Mouse (Mus musculus): ENCODE measurements around the gene Gm12253. TPM values are rescaled to one million over a fixed set of nuclear protein-coding genes. Genes with fewer than 3 reads are reported as not detected.

Gene Gm12253
- total RNA-seq (2014; fragmentation: Nextera tagmentation) (not detected in 2 replicates), total RNA-seq (2017) (not detected in 2 replicates)

- ATAC-seq (replicated peaks; ENCODE audit: low FRiP score, low TSS enrichment, poor library complexity, severe bottlenecking) = no peak
Measured at GRCm38 (mm10) chr11:58432259-58432658, at the start of gene Gm12253. Gene Gm12253, plus strand, starts transcription at chr11:58432559.

DNA sequence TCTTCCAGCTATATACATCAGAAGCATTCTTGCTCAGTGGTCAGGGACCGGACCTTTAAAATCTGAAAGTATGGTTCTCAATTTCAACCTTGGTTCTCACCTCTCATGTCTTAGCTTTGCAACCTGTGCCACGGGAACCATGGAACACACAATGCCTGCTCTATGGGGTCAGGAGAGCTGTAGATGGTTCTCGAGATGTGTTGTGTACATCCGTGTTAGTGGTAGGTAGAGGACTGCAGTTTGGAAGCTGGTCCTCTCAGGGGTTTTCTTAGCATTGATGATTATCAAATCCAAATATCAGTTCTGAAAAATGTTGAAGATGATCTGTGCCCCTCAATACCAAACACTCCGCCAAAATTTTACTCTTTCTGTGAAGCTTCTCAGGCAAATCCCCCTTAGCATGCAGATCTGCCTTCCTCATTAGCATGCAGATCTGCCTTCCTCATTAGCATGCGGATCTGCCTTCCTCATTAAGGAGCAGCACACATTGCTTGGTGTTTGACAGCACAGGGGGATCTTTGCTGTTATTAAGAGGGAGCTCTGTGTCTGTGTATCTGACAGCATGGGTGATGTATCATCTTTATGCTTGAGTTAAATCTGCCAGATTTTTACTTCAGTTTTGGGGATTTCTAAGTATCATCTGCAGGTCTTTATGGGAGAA, 32.2 kb upstream of the Gm12253 start:
- ATAC-seq (replicated peaks; ENCODE audit: low FRiP score, low TSS enrichment, poor library complexity, severe bottlenecking) = no peak

DNA sequence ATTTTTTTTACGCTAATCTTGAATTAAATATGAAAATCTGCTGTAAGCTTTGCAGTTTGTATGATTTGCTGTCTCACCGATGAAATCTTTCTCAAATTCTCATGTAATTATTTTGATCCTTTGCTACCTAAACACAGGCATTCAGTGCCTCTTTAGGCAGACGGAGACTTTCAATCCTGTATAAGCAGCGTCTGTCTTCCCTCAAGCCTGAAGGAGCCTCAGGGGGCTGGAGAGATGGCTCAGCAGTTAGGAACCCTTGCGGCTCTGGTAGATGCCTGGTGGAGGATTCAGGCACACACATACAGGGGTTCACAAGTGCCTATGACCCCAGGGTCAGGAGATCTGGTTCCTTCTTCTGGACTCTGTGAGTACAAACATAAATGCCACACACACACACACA, 31.7 kb upstream of the Gm12253 start:
- no peak for ATAC-seq (replicated peaks; ENCODE audit: low FRiP score, low TSS enrichment, poor library complexity, severe bottlenecking)

DNA sequence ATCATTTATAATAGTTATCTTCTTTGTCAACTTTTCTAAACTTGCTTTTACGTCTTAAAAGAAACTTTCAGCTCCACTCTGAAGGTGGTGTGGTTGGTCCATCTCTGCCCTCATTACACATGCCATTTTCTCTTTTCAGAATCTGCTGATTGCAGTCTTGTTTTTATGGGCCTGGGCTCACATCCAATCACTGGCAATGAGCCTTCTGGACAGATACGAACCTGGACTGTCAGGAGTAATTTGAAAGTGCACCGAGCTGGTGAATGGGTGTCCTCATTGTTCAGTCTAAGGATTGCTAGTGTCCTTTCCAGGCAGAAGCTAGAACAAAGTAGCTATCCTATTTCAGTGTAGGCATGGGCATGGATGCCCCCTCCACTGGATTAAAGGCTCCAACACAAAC, 24.3 kb upstream of the Gm12253 start:
- no peak for ATAC-seq (replicated peaks; ENCODE audit: low FRiP score, low TSS enrichment, poor library complexity, severe bottlenecking)

- ATAC-seq (replicated peaks; ENCODE audit: low FRiP score, low TSS enrichment, poor library complexity, severe bottlenecking) = no peak
Measured at GRCm38 (mm10) chr11:58418336-58418735, 14.0 kb upstream of the Gm12253 start.

GRCm38 (mm10) chr11:58420815-58421214, 11.5 kb upstream of the Gm12253 start, which contains the start of gene 1810065E05Rik:
Gene 1810065E05Rik, plus strand, starts transcription at chr11:58421111.
- no peak for ATAC-seq (replicated peaks; ENCODE audit: low FRiP score, low TSS enrichment, poor library complexity, severe bottlenecking)

DNA sequence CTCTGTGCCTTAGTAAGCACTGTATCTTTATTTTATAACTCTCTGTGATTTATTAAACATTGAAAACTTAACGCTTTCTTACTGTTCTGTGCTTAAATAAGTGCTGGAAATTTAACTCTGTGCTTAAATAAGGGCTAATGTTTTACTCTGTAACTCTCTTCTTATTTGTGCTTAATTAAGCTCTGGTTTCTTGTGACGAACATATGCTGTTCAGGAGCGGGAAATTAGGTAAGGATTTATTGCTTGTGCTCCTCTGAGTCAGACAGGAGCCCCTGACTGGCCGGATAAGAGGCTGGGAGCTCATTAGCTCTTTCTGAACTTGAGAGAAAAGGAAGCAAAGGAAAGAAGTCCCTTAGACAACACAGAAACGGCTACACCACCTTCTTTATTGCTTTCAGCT, 5.5 kb downstream of the Gm12253 start:
- no peak for ATAC-seq (replicated peaks; ENCODE audit: low FRiP score, low TSS enrichment, poor library complexity, severe bottlenecking)

GRCm38 (mm10) chr11:58452759-58453158, 20.4 kb downstream of the Gm12253 start, which contains the start of gene Lypd9:
Gene Lypd9, minus strand, starts transcription at chr11:58452923.
- no peak for ATAC-seq (replicated peaks; ENCODE audit: low FRiP score, low TSS enrichment, poor library complexity, severe bottlenecking)

DNA sequence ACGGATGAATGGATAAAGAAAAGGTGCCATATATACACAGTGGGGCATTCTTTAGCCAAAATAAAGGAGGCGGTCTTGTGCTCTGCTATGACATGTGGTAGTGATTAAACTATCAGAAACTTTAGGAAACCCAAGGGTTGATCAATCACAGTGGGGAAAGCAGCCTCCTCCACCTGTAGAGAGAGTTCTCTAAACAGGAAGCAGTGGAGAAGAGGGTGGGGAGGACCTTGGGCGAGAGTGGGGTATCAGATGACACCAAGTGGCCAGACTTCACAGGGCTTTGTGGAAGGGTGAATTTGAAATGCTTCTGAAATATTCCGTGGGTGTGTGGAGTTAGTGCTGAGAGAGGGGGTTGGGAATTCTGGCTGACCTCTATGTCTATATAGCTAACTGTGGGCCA, 21.2 kb downstream of the Gm12253 start:
- ATAC-seq (replicated peaks; ENCODE audit: low FRiP score, low TSS enrichment, poor library complexity, severe bottlenecking) = no peak

GRCm38 (mm10) chr11:58462170-58462569, 29.8 kb downstream of the Gm12253 start, which contains the start of gene Olfr30:
Gene Olfr30, minus strand, starts transcription at chr11:58462270.
- no peak for ATAC-seq (replicated peaks; ENCODE audit: low FRiP score, low TSS enrichment, poor library complexity, severe bottlenecking)

Other genes starting within 250 kb of the Gm12253 start
- gene Igtp, start 233.0 kb upstream of the Gm12253 start, total RNA-seq (2014; fragmentation: Nextera tagmentation) = 12.8 and 15.3 TPM in 2 replicates
- 11.5 and 12.3 TPM in 2 replicates for gene Igtp, start 233.0 kb upstream of the Gm12253 start, total RNA-seq (2017)
- gene Irgm2, start 232.9 kb upstream of the Gm12253 start, total RNA-seq (2014; fragmentation: Nextera tagmentation) = 1.2 and 6.1 TPM in 2 replicates
- gene Irgm2, start 232.9 kb upstream of the Gm12253 start, total RNA-seq (2017) = 2.9 and 3.7 TPM in 2 replicates
- gene 4930438A08Rik, start 157.8 kb upstream of the Gm12253 start, total RNA-seq (2014; fragmentation: Nextera tagmentation) = 2.3 TPM in 1 of 2 replicates, not detected in the other
- 0.19 TPM in 1 of 2 replicates, not detected in the other for gene 4930438A08Rik, start 157.8 kb upstream of the Gm12253 start, total RNA-seq (2017)
- 34.0 and 66.1 TPM in 2 replicates for gene Zfp692, start 125.5 kb upstream of the Gm12253 start, total RNA-seq (2014; fragmentation: Nextera tagmentation)
- gene Zfp692, start 125.5 kb upstream of the Gm12253 start, total RNA-seq (2017) = 25.0 and 26.7 TPM in 2 replicates
- 60.9 and 65.9 TPM in 2 replicates for gene Zfp672, start 102.2 kb upstream of the Gm12253 start, total RNA-seq (2014; fragmentation: Nextera tagmentation)
- 28.5 and 30.9 TPM in 2 replicates for gene Zfp672, start 102.2 kb upstream of the Gm12253 start, total RNA-seq (2017)
- 12.8 and 13.8 TPM in 2 replicates for gene Sh3bp5l, start 101.8 kb upstream of the Gm12253 start, total RNA-seq (2014; fragmentation: Nextera tagmentation)
- gene Sh3bp5l, start 101.8 kb upstream of the Gm12253 start, total RNA-seq (2017) = 10.4 and 20.9 TPM in 2 replicates
- not detected in 2 replicates for gene Lypd8, start 53.5 kb upstream of the Gm12253 start, total RNA-seq (2014; fragmentation: Nextera tagmentation)
- not detected in 2 replicates for gene Lypd8, start 53.5 kb upstream of the Gm12253 start, total RNA-seq (2017)
- not detected in 2 replicates for gene 1810065E05Rik, start 11.4 kb upstream of the Gm12253 start, total RNA-seq (2014; fragmentation: Nextera tagmentation)
- gene 1810065E05Rik, start 11.4 kb upstream of the Gm12253 start, total RNA-seq (2017) = not detected in 2 replicates
- not detected in 2 replicates for gene Lypd9, start 20.4 kb downstream of the Gm12253 start, total RNA-seq (2014; fragmentation: Nextera tagmentation)
- gene Lypd9, start 20.4 kb downstream of the Gm12253 start, total RNA-seq (2017) = not detected in 2 replicates
- not detected in 2 replicates for gene Olfr30, start 29.7 kb downstream of the Gm12253 start, total RNA-seq (2014; fragmentation: Nextera tagmentation)
- not detected in 2 replicates for gene Olfr30, start 29.7 kb downstream of the Gm12253 start, total RNA-seq (2017)
- gene Olfr332, start 60.0 kb downstream of the Gm12253 start, total RNA-seq (2014; fragmentation: Nextera tagmentation) = not detected in 2 replicates
- not detected in 2 replicates for gene Olfr332, start 60.0 kb downstream of the Gm12253 start, total RNA-seq (2017)
- gene Olfr331, start 70.0 kb downstream of the Gm12253 start, total RNA-seq (2014; fragmentation: Nextera tagmentation) = not detected in 2 replicates
- gene Olfr331, start 70.0 kb downstream of the Gm12253 start, total RNA-seq (2017) = not detected in 2 replicates
- gene Olfr330, start 102.3 kb downstream of the Gm12253 start, total RNA-seq (2014; fragmentation: Nextera tagmentation) = not detected in 2 replicates
- not detected in 2 replicates for gene Olfr330, start 102.3 kb downstream of the Gm12253 start, total RNA-seq (2017)
- gene Olfr329-ps, start 113.9 kb downstream of the Gm12253 start, total RNA-seq (2014; fragmentation: Nextera tagmentation) = not detected in 2 replicates
- not detected in 2 replicates for gene Olfr329-ps, start 113.9 kb downstream of the Gm12253 start, total RNA-seq (2017)
- gene Olfr328, start 123.1 kb downstream of the Gm12253 start, total RNA-seq (2014; fragmentation: Nextera tagmentation) = not detected in 2 replicates
- not detected in 2 replicates for gene Olfr328, start 123.1 kb downstream of the Gm12253 start, total RNA-seq (2017)
- not detected in 2 replicates for gene Olfr224, start 138.0 kb downstream of the Gm12253 start, total RNA-seq (2014; fragmentation: Nextera tagmentation)
- not detected in 2 replicates for gene Olfr224, start 138.0 kb downstream of the Gm12253 start, total RNA-seq (2017)
- not detected in 2 replicates for gene Olfr325, start 145.2 kb downstream of the Gm12253 start, total RNA-seq (2014; fragmentation: Nextera tagmentation)
- gene Olfr325, start 145.2 kb downstream of the Gm12253 start, total RNA-seq (2017) = not detected in 2 replicates
- gene Olfr324, start 162.6 kb downstream of the Gm12253 start, total RNA-seq (2014; fragmentation: Nextera tagmentation) = not detected in 2 replicates
- gene Olfr324, start 162.6 kb downstream of the Gm12253 start, total RNA-seq (2017) = not detected in 2 replicates
- not detected in 2 replicates for gene 2210407C18Rik, start 183.5 kb downstream of the Gm12253 start, total RNA-seq (2014; fragmentation: Nextera tagmentation)
- not detected in 2 replicates for gene 2210407C18Rik, start 183.5 kb downstream of the Gm12253 start, total RNA-seq (2017)
- not detected in 2 replicates for gene Olfr323, start 197.9 kb downstream of the Gm12253 start, total RNA-seq (2014; fragmentation: Nextera tagmentation)
- gene Olfr323, start 197.9 kb downstream of the Gm12253 start, total RNA-seq (2017) = not detected in 2 replicates
- gene Trim58, start 207.9 kb downstream of the Gm12253 start, total RNA-seq (2014; fragmentation: Nextera tagmentation) = 10.9 and 13.2 TPM in 2 replicates
- gene Trim58, start 207.9 kb downstream of the Gm12253 start, total RNA-seq (2017) = 5.3 and 8.0 TPM in 2 replicates
- gene Olfr322, start 226.2 kb downstream of the Gm12253 start, total RNA-seq (2014; fragmentation: Nextera tagmentation) = not detected in 2 replicates
- 0.15 TPM in 1 of 2 replicates, not detected in the other for gene Olfr322, start 226.2 kb downstream of the Gm12253 start, total RNA-seq (2017)
- gene Olfr320, start 248.5 kb downstream of the Gm12253 start, total RNA-seq (2014; fragmentation: Nextera tagmentation) = not detected in 2 replicates
- gene Olfr320, start 248.5 kb downstream of the Gm12253 start, total RNA-seq (2017) = not detected in 2 replicates